Mouse (Mus musculus): Measurements from ENCODE around the gene Elovl6. TPM values are rescaled to one million over a fixed set of nuclear protein-coding genes. Genes with fewer than 3 reads are reported as not detected.

The Elovl6 gene
- polyA plus RNA-seq, 1 experiment = 0.01 TPM

- Histone ChIP-seq H3K4me1 (ENCODE audit: control insufficient read depth) (no peaks in the 10 kb centered on the region), H3K4me3 (replicated peaks) (no peak overlapping the region), H3K36me3 (ENCODE audit: control insufficient read depth) (peaks cover 2% of the 10 kb centered on the region; the same call in 1 of the 2 replicates), H3K27me3 (ENCODE audit: control insufficient read depth) (no peaks in the 10 kb centered on the region), H3K9me3 (ENCODE audit: control insufficient read depth, low read length) (no peaks in the 10 kb centered on the region)
- TF ChIP-seq GATA1 (IDR thresholded peaks at IDR 0.05; ENCODE audit: low read length) (no peak), TAL1 (IDR thresholded peaks at IDR 0.05; ENCODE audit: low read length) (no peak)
Measured at GRCm38 (mm10) chr3:129593735-129594134, 61.6 kb downstream of the Elovl6 start.

- no peak overlapping the region for H3K4me3 ChIP-seq (replicated peaks)
- H3K4me1 ChIP-seq (ENCODE audit: control insufficient read depth) = no peaks in the 10 kb centered on the region
- no peaks in the 10 kb centered on the region for H3K9me3 ChIP-seq (ENCODE audit: control insufficient read depth, low read length)
- no peaks in the 10 kb centered on the region for H3K27me3 ChIP-seq (ENCODE audit: control insufficient read depth)
- H3K36me3 ChIP-seq (ENCODE audit: control insufficient read depth) = no peaks in the 10 kb centered on the region
- TF ChIP-seq GATA1 (IDR thresholded peaks at IDR 0.05; ENCODE audit: low read length) (no peak), TAL1 (IDR thresholded peaks at IDR 0.05; ENCODE audit: low read length) (no peak)
Measured at GRCm38 (mm10) chr3:129596098-129596497, 63.9 kb downstream of the Elovl6 start.

GRCm38 (mm10) chr3:129602289-129602688 lies 70.1 kb downstream of the Elovl6 start:
- Histone ChIP-seq H3K9me3 (ENCODE audit: control insufficient read depth, low read length) (no peaks in the 10 kb centered on the region), H3K4me3 (replicated peaks) (no peak overlapping the region)

GRCm38 (mm10) chr3:129605487-129605886 lies 73.3 kb downstream of the Elovl6 start:
- no peaks in the 10 kb centered on the region; the same call in 1 of the 2 replicates for H3K36me3 ChIP-seq (ENCODE audit: control insufficient read depth)
- no peaks in the 10 kb centered on the region for H3K27me3 ChIP-seq (ENCODE audit: control insufficient read depth)
- no peaks in the 10 kb centered on the region for H3K4me1 ChIP-seq (ENCODE audit: control insufficient read depth)
- TF ChIP-seq TAL1 (IDR thresholded peaks at IDR 0.05; ENCODE audit: low read length) (no peak), GATA1 (IDR thresholded peaks at IDR 0.05; ENCODE audit: low read length) (no peak)
- H3K9me3 ChIP-seq (ENCODE audit: control insufficient read depth, low read length) = no peaks in the 10 kb centered on the region
- no peak overlapping the region for H3K4me3 ChIP-seq (replicated peaks)

More at GRCm38 (mm10) chr3:129602289-129602688, 70.1 kb downstream of the Elovl6 start:
- H3K4me1 ChIP-seq (ENCODE audit: control insufficient read depth) = no peaks in the 10 kb centered on the region
- no peaks in the 10 kb centered on the region for H3K27me3 ChIP-seq (ENCODE audit: control insufficient read depth)
- TF ChIP-seq GATA1 (IDR thresholded peaks at IDR 0.05; ENCODE audit: low read length) = no peak
- no peak for TF ChIP-seq TAL1 (IDR thresholded peaks at IDR 0.05; ENCODE audit: low read length)
- H3K36me3 ChIP-seq (ENCODE audit: control insufficient read depth) = no peaks in the 10 kb centered on the region; the same call in 1 of the 2 replicates

GRCm38 (mm10) chr3:129605934-129606333 lies 73.8 kb downstream of the Elovl6 start:
- TF ChIP-seq TAL1 (IDR thresholded peaks at IDR 0.05; ENCODE audit: low read length) (no peak), GATA1 (IDR thresholded peaks at IDR 0.05; ENCODE audit: low read length) (no peak)
- H3K27me3 ChIP-seq (ENCODE audit: control insufficient read depth) = no peaks in the 10 kb centered on the region
- no peaks in the 10 kb centered on the region; the same call in 1 of the 2 replicates for H3K36me3 ChIP-seq (ENCODE audit: control insufficient read depth)
- no peak overlapping the region for H3K4me3 ChIP-seq (replicated peaks)
- no peaks in the 10 kb centered on the region for H3K9me3 ChIP-seq (ENCODE audit: control insufficient read depth, low read length)
- no peaks in the 10 kb centered on the region for H3K4me1 ChIP-seq (ENCODE audit: control insufficient read depth)

GRCm38 (mm10) chr3:129611626-129612025 lies 79.5 kb downstream of the Elovl6 start:
- Histone ChIP-seq H3K27me3 (ENCODE audit: control insufficient read depth) (no peaks in the 10 kb centered on the region), H3K4me1 (ENCODE audit: control insufficient read depth) (no peaks in the 10 kb centered on the region), H3K36me3 (ENCODE audit: control insufficient read depth) (no peaks in the 10 kb centered on the region; the same call in 1 of the 2 replicates), H3K9me3 (ENCODE audit: control insufficient read depth, low read length) (no peaks in the 10 kb centered on the region), H3K4me3 (replicated peaks) (no peak overlapping the region)
- TF ChIP-seq GATA1 (IDR thresholded peaks at IDR 0.05; ENCODE audit: low read length) (no peak), TAL1 (IDR thresholded peaks at IDR 0.05; ENCODE audit: low read length) (no peak)

- H3K27me3 ChIP-seq (ENCODE audit: control insufficient read depth) = no peaks in the 10 kb centered on the region
- H3K36me3 ChIP-seq (ENCODE audit: control insufficient read depth) = peaks cover 2% of the 10 kb centered on the region; the same call in 1 of the 2 replicates
- H3K4me3 ChIP-seq (replicated peaks) = no peak overlapping the region
- H3K9me3 ChIP-seq (ENCODE audit: control insufficient read depth, low read length) = no peaks in the 10 kb centered on the region
- TF ChIP-seq TAL1 (IDR thresholded peaks at IDR 0.05; ENCODE audit: low read length) (no peak), GATA1 (IDR thresholded peaks at IDR 0.05; ENCODE audit: low read length) (no peak)
- no peaks in the 10 kb centered on the region for H3K4me1 ChIP-seq (ENCODE audit: control insufficient read depth)
Measured at GRCm38 (mm10) chr3:129612311-129613097, 80.3 kb downstream of the Elovl6 start.

GRCm38 (mm10) chr3:129613756-129614155 lies 81.6 kb downstream of the Elovl6 start:
- H3K4me3 ChIP-seq (replicated peaks) = no peak overlapping the region
- no peaks in the 10 kb centered on the region for H3K27me3 ChIP-seq (ENCODE audit: control insufficient read depth)
- H3K9me3 ChIP-seq (ENCODE audit: control insufficient read depth, low read length) = no peaks in the 10 kb centered on the region
- TF ChIP-seq TAL1 (IDR thresholded peaks at IDR 0.05; ENCODE audit: low read length) = no peak
- no peak for TF ChIP-seq GATA1 (IDR thresholded peaks at IDR 0.05; ENCODE audit: low read length)
- no peaks in the 10 kb centered on the region for H3K4me1 ChIP-seq (ENCODE audit: control insufficient read depth)
- H3K36me3 ChIP-seq (ENCODE audit: control insufficient read depth) = peaks cover 2% of the 10 kb centered on the region; the same call in 1 of the 2 replicates

GRCm38 (mm10) chr3:129614216-129614615 lies 82.1 kb downstream of the Elovl6 start:
- TF ChIP-seq TAL1 (IDR thresholded peaks at IDR 0.05; ENCODE audit: low read length) (no peak), GATA1 (IDR thresholded peaks at IDR 0.05; ENCODE audit: low read length) (no peak)
- H3K9me3 ChIP-seq (ENCODE audit: control insufficient read depth, low read length) = no peaks in the 10 kb centered on the region
- H3K36me3 ChIP-seq (ENCODE audit: control insufficient read depth) = peaks cover 2% of the 10 kb centered on the region; the same call in 1 of the 2 replicates
- H3K4me1 ChIP-seq (ENCODE audit: control insufficient read depth) = no peaks in the 10 kb centered on the region
- no peak overlapping the region for H3K4me3 ChIP-seq (replicated peaks)
- H3K27me3 ChIP-seq (ENCODE audit: control insufficient read depth) = no peaks in the 10 kb centered on the region

Measured in erythroblast, embryonic 14.5 days (primary cell).